Mouse (Mus musculus): ENCODE data around the gene Mmp15. TPM values are rescaled to one million over a fixed set of nuclear protein-coding genes. Genes with fewer than 3 reads are reported as not detected.

The Mmp15 gene
- polyA plus RNA-seq, 1 experiment: 8.0 TPM

- Histone ChIP-seq H3K4me1 (ENCODE audit: control insufficient read depth, insufficient read depth, low read length) (no peaks in the 10 kb centered on the region), H3K9me3 (replicated peaks; ENCODE audit: control insufficient read depth, insufficient read depth, low read length, poor library complexity, severe bottlenecking) (no peaks in the 10 kb centered on the region), H3K4me3 (ENCODE audit: low read depth, low read length) (no peak overlapping the region), H3K36me3 (ENCODE audit: control insufficient read depth, insufficient read depth, low read length, poor library complexity, severe bottlenecking) (no peaks in the 10 kb centered on the region), H3K9ac (ENCODE audit: low read depth, poor library complexity, severe bottlenecking) (no peak overlapping the region), H3K27ac (ENCODE audit: insufficient read depth, low read length) (no peak overlapping the region), H3K27me3 (ENCODE audit: control insufficient read depth, insufficient read depth, low read length, poor library complexity, severe bottlenecking) (no peaks in the 10 kb centered on the region)
- no peak for TF ChIP-seq EP300 (IDR thresholded peaks at IDR 0.05; ENCODE audit: insufficient read depth, low read depth, low read length)
Measured at GRCm38 (mm10) chr8:95313857-95314256, 38.2 kb upstream of the Mmp15 start.

DNA sequence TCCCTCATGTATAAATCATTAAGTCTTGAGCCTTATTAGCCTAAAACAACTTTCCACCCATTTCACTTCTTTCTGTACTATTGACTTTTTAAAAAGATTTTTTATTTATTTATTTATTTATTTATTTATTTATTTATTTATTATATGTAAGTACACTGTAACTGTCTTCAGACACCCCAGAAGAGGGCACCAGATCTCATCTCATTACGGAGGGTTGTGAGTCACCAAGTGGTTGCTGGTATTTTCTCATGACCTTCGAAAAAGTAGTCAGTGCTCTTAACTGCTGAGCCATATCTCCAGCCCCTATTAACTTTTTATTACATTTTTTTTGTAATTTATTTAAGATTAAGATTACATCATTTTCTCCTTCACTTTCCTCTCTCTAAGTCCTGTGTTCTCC, 37.4 kb upstream of the Mmp15 start:
- no peak overlapping the region for H3K4me3 ChIP-seq (ENCODE audit: low read depth, low read length)

DNA sequence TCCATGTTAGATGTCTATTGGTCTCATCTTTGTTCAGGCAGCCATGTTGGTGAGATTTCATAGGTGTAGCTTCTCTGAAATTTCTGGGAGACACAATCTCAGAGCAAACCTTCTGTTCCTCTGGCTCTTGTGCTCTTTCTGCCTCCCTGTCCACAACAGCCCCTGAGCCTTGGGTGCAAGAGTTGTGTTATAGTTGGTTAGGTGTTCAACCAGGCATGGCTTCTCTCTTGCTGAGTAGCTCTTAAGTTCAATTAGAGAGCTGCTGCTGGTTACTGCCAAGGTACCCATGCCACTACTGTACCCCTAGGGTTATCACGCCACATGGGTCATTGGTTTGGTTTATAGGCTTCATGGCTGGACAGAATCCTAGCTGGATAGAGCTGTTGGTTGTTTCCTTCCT, 36.7 kb upstream of the Mmp15 start:
- Histone ChIP-seq H3K27me3 (ENCODE audit: control insufficient read depth, insufficient read depth, low read length, poor library complexity, severe bottlenecking) (no peaks in the 10 kb centered on the region), H3K36me3 (ENCODE audit: control insufficient read depth, insufficient read depth, low read length, poor library complexity, severe bottlenecking) (no peaks in the 10 kb centered on the region), H3K9ac (ENCODE audit: low read depth, poor library complexity, severe bottlenecking) (no peak overlapping the region), H3K4me3 (ENCODE audit: low read depth, low read length) (no peak overlapping the region), H3K27ac (ENCODE audit: insufficient read depth, low read length) (no peak overlapping the region), H3K4me1 (ENCODE audit: control insufficient read depth, insufficient read depth, low read length) (no peaks in the 10 kb centered on the region), H3K9me3 (replicated peaks; ENCODE audit: control insufficient read depth, insufficient read depth, low read length, poor library complexity, severe bottlenecking) (no peaks in the 10 kb centered on the region)
- TF ChIP-seq CTCF (IDR thresholded peaks at IDR 0.05; ENCODE audit: low read depth, low read length): no peak
- TF ChIP-seq POLR2A (IDR thresholded peaks at IDR 0.05; ENCODE audit: insufficient read depth, low read length): no peak
- TF ChIP-seq EP300 (IDR thresholded peaks at IDR 0.05; ENCODE audit: insufficient read depth, low read depth, low read length): no peak

More for the DNA sequence above, 37.4 kb upstream of the Mmp15 start:
- Histone ChIP-seq H3K9me3 (replicated peaks; ENCODE audit: control insufficient read depth, insufficient read depth, low read length, poor library complexity, severe bottlenecking) (no peaks in the 10 kb centered on the region), H3K27ac (ENCODE audit: insufficient read depth, low read length) (no peak overlapping the region), H3K27me3 (ENCODE audit: control insufficient read depth, insufficient read depth, low read length, poor library complexity, severe bottlenecking) (no peaks in the 10 kb centered on the region), H3K4me1 (ENCODE audit: control insufficient read depth, insufficient read depth, low read length) (no peaks in the 10 kb centered on the region), H3K9ac (ENCODE audit: low read depth, poor library complexity, severe bottlenecking) (no peak overlapping the region), H3K36me3 (ENCODE audit: control insufficient read depth, insufficient read depth, low read length, poor library complexity, severe bottlenecking) (no peaks in the 10 kb centered on the region)
- TF ChIP-seq EP300 (IDR thresholded peaks at IDR 0.05; ENCODE audit: insufficient read depth, low read depth, low read length): no peak
- no peak for TF ChIP-seq CTCF (IDR thresholded peaks at IDR 0.05; ENCODE audit: low read depth, low read length)
- no peak for TF ChIP-seq POLR2A (IDR thresholded peaks at IDR 0.05; ENCODE audit: insufficient read depth, low read length)

GRCm38 (mm10) chr8:95320224-95321139, 31.6 kb upstream of the Mmp15 start:
- Histone ChIP-seq H3K4me3 (ENCODE audit: low read depth, low read length) (peak overlapping the region; percentile 67), H3K27ac (ENCODE audit: insufficient read depth, low read length) (no peak overlapping the region), H3K9me3 (replicated peaks; ENCODE audit: control insufficient read depth, insufficient read depth, low read length, poor library complexity, severe bottlenecking) (no peaks in the 10 kb centered on the region), H3K9ac (ENCODE audit: low read depth, poor library complexity, severe bottlenecking) (peak overlapping the region; percentile 55), H3K36me3 (ENCODE audit: control insufficient read depth, insufficient read depth, low read length, poor library complexity, severe bottlenecking) (no peaks in the 10 kb centered on the region), H3K4me1 (ENCODE audit: control insufficient read depth, insufficient read depth, low read length) (no peaks in the 10 kb centered on the region), H3K27me3 (ENCODE audit: control insufficient read depth, insufficient read depth, low read length, poor library complexity, severe bottlenecking) (no peaks in the 10 kb centered on the region)
- TF ChIP-seq POLR2A (IDR thresholded peaks at IDR 0.05; ENCODE audit: insufficient read depth, low read length) (no peak), CTCF (IDR thresholded peaks at IDR 0.05; ENCODE audit: low read depth, low read length) (peak; percentile 35), EP300 (IDR thresholded peaks at IDR 0.05; ENCODE audit: insufficient read depth, low read depth, low read length) (no peak)

DNA sequence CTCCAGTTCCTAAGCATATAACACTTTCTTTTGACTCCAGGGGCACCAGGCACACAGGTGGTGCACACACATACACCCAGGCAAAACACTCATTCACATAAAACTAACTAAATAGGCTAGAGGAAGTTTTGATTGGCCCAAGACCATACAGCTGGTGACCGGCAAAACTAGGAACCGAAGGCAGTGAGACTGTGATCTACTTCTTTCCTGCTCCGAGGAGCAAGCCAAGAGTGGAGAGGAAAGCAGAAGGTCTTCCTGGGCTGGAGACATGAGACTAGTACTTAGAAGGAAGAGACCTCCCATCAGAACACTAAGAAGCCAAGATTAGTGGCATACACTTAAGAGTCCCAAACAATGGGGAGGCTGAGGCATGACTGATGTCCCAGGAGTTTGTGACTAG, 28.9 kb upstream of the Mmp15 start:
- Histone ChIP-seq H3K9ac (ENCODE audit: low read depth, poor library complexity, severe bottlenecking) (no peak overlapping the region), H3K4me3 (ENCODE audit: low read depth, low read length) (no peak overlapping the region), H3K4me1 (ENCODE audit: control insufficient read depth, insufficient read depth, low read length) (no peaks in the 10 kb centered on the region), H3K27ac (ENCODE audit: insufficient read depth, low read length) (no peak overlapping the region), H3K36me3 (ENCODE audit: control insufficient read depth, insufficient read depth, low read length, poor library complexity, severe bottlenecking) (no peaks in the 10 kb centered on the region), H3K27me3 (ENCODE audit: control insufficient read depth, insufficient read depth, low read length, poor library complexity, severe bottlenecking) (no peaks in the 10 kb centered on the region), H3K9me3 (replicated peaks; ENCODE audit: control insufficient read depth, insufficient read depth, low read length, poor library complexity, severe bottlenecking) (no peaks in the 10 kb centered on the region)
- TF ChIP-seq POLR2A (IDR thresholded peaks at IDR 0.05; ENCODE audit: insufficient read depth, low read length): no peak
- no peak for TF ChIP-seq EP300 (IDR thresholded peaks at IDR 0.05; ENCODE audit: insufficient read depth, low read depth, low read length)
- TF ChIP-seq CTCF (IDR thresholded peaks at IDR 0.05; ENCODE audit: low read depth, low read length): no peak

DNA sequence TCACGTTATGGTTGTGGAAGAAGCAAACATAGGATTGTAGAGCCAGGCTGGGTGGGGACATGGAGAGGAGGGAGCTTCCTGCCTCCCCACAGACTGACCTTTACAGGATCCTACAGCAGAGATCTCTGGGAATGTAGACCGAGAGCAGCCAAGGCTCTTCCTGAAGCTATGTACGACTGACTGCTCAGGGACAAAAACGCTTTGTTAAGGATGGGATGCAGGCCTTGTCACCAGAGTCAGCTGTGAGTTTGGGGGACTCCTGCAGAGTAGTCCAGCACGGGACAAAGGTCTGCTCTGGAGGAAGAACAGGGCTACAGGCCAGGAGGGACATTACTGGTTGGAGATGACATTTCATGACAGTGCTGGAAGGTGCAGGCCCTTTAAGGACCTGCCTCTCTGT, 27.4 kb upstream of the Mmp15 start:
- no peaks in the 10 kb centered on the region for H3K36me3 ChIP-seq (ENCODE audit: control insufficient read depth, insufficient read depth, low read length, poor library complexity, severe bottlenecking)
- no peak overlapping the region for H3K27ac ChIP-seq (ENCODE audit: insufficient read depth, low read length)
- no peak overlapping the region for H3K4me3 ChIP-seq (ENCODE audit: low read depth, low read length)
- H3K9ac ChIP-seq (ENCODE audit: low read depth, poor library complexity, severe bottlenecking): no peak overlapping the region
- no peaks in the 10 kb centered on the region for H3K9me3 ChIP-seq (replicated peaks; ENCODE audit: control insufficient read depth, insufficient read depth, low read length, poor library complexity, severe bottlenecking)
- no peaks in the 10 kb centered on the region for H3K27me3 ChIP-seq (ENCODE audit: control insufficient read depth, insufficient read depth, low read length, poor library complexity, severe bottlenecking)
- TF ChIP-seq EP300 (IDR thresholded peaks at IDR 0.05; ENCODE audit: insufficient read depth, low read depth, low read length): no peak
- TF ChIP-seq POLR2A (IDR thresholded peaks at IDR 0.05; ENCODE audit: insufficient read depth, low read length): no peak
- TF ChIP-seq CTCF (IDR thresholded peaks at IDR 0.05; ENCODE audit: low read depth, low read length): no peak
- no peaks in the 10 kb centered on the region for H3K4me1 ChIP-seq (ENCODE audit: control insufficient read depth, insufficient read depth, low read length)
